Mouse (Mus musculus): ENCODE results near the gene Ptma.
"Not testable (repeated sequence)": the region's sequence is repeated elsewhere in the genome, so short reads cannot be mapped to it uniquely, and the experiment has no call there.

Ptma gene

DNA sequence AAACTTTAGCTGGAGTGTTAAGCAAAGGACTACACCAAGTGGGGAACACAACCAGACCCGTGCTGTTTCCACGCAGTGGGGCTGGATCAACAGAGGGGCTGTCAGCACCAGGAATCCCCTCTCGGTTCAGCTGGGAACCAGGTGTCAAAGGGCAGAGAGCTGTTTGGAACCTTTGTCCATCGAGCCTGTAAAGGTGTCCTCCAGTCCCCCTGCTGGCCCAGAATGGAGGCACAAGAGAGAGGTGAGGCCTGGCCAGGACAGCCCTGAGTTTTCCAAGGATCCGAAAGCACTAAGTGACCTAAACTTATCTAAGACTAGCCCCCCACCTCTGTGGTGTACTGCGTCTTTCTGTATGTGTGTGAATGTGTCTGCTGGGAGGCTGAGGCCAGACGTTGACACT lies 6.2 kb upstream of the Ptma start:
- no peak for DNase-seq (ENCODE audit: low spot score)

- DNase-seq (ENCODE audit: low spot score): no peak
Measured at GRCm38 (mm10) chr1:86522286-86522871, 4.1 kb upstream of the Ptma start.

DNA sequence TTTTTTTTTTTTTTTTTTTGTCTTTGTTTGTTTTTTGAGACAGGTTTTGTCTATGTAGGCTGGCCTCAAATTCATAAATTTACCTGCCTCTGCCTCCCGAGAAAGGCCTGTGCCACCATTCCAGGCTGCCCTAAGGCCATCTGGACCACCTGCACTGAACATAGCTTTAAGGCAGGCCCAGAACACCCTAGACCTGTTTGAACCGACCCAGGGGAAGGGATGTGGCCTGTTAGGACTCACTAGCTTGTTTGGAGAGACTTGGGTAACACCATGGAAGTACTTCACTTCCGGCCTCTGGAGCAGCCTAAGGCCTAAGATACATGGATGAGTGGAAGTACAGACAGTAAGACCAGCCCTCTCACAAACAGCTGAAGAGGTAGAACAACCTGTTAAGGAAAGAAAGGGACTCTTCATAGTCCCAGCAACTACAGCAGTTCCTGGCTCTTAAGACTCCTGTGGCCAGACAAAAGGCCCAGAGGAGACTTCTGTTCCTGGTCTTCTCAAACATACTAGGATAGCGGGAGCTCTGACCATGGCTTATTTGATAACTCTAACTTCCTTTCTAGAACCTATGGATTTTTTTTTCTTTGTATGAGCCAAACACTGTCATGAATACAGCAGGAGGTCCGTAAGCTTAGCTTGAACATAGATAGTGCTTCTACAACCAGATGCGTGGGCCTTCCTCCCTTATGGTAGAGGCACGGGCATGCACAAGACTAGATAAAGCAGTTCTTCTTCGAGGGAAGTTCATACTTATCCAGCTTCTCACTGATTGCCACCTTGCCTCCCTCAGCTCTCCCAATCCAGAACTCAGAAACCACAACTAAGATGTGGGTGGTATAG lies 2.5 kb upstream of the Ptma start:
- DNase-seq (ENCODE audit: low spot score): no peak

DNA sequence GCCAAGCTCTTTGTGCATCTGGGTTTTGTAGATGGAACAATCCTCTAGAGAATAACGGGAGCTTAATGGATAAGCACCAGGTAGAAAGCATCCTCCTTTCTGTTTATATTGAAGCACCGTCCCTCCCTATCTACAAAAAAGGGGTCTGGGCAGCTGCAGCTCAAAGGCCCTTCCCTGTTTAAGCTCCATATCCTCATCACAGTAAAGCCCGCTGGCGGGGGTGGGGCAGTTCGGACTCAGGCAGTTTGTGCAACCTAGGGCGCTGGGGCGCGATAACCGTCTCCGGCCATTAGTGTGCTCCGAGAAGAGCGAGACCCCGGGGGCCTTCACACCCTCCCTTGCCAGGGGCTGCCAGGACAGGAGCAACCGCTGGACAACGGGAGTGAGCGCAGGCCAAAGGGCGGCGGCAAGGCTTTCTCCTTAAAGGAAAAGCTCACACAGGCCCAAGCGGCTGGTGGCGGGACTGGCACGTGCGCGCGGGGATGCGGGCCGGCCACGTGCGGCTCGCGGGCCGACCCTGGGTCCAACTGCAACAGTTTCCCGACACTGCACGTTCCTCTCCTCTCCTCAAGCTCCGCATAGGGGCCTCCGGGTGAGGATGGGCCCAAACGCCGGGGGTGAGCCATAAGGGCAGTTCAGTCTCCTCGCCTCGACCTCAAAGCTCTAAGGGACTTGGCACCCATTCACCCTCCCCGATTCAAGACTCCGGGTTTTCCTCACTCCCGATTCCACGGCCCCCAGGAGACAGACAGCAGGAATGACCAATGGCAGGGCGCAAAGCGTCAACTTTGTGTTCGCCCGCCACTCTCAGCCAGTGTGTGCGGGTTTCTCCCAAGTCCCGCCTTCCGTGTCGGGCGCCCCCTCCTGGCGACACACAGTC lies 1.7 kb upstream of the Ptma start:
- DNase-seq (ENCODE audit: low spot score): peak; percentile 97

DNA sequence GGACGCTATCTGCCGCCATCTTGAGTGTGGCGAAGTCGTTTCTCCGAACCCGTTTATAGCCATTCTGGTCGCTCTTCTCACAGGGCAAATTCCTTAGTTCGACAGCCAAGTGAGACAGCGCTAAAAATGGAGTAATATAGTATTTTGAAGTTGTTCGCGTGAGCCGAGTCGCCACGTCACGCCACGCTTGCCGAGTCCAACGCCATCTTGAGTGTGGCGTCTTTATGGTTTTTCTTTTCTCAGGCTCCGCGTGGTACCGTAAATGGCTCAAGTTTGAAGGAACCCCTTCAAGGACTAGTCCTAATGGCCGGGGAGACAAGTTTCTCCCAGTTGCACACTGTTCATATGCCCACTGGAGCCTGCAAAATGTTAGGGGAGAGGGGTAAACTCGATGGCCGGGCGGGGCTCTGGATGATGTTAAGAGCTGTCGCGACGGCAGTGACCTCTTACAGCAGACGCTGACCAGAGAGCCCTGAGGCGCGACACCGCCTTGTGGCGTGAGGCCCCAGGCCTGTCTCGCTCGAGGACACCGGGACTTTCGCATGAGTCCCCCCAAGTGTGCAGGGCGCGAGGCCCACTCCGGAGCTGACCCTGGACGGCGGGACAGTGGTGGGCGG lies 919 bp upstream of the Ptma start:
- peak; percentile 78 for DNase-seq (ENCODE audit: low spot score)

DNA sequence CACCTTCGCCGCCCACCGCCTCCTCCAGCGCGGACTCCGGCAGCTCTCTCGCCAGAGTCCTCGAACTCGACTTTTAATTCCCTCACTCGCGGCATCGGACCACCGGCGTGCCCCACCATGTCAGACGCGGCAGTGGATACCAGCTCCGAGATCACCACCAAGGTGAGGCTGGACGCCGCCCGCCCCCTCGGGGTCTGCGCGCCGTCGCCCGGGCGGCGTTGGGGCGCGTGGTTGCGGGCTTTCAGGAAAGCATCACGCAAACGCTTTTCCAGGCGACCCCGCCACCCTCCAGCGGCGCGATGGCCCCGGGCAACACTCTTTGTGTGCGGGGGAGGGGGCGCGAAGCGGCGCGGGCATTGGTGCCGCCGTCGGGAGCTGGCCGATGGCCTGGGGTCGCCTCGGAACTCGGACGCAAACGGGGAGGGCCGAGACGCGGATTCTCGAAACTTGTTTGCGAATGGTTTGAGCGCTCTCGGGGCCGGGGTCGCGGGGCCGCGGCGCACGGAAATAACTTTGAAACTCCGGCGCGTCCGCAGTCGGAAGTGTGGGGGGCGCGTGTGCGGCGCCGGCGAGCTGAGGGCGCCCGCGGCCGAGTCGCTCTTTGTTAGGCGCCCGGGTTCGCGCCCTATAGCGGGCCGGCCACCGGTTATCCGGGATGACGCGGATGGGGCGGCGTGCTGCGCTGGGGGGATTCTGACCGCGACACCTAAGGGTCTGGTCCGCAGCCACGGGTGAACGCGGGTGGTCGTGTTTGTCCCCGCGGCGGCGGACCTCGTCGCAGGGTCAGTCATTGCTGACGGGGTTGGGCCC lies 468 bp downstream of the Ptma start:
- no peak for DNase-seq (ENCODE audit: low spot score)

DNA sequence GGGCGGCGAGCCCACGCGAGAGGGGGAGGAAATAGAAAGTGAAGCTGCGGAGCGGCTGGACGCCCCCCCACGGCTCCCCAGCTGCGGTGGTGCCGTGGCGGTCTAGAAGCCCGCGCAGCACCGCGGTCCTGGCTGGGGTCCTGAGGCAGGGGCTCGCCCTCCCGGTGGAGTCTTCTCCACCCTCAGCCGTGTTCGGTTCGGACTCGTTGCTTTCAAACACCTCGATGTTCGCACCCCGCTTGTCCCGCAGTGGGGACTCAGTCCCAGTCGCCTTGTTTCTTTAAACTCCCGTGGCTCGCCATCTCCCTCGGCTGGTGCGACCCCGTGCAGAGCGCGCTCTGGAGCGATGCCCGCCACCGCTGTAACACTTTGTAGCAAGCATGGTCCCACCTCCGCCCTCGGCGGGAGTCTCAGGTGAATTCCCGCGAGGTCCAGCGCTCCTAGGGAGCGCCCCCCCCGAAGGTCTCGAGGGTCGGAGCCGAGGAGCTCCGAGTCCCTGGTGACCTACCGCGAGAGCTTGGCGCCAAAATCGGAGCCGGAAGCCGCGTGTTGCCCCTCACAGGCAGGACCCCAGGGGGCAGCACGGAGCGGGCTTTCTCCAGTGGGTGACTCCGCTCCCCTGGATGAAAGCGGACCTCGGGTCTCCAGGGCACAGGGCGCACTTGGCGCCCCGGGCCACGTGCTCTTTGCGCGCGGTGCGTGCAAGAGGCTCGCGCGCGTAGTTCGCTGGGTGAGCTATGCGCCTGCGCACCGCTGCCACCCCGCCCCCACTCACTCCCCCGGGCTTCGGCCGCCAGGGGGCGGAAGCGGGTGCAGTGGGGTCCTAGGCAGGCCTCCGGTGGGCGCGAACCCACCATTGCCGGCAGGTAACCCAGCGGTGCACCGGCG lies 1.3 kb downstream of the Ptma start:
- peak; percentile 94 for DNase-seq (ENCODE audit: low spot score)

GRCm38 (mm10) chr1:86528571-86529180 lies 2.1 kb downstream of the Ptma start:
- DNase-seq (ENCODE audit: low spot score): no peak

GRCm38 (mm10) chr1:86529590-86529989 lies 3.1 kb downstream of the Ptma start:
- no peak for DNase-seq (ENCODE audit: low spot score)

- DNase-seq (ENCODE audit: low spot score): no peak
Measured at GRCm38 (mm10) chr1:86530871-86531546, 4.5 kb downstream of the Ptma start.

DNA sequence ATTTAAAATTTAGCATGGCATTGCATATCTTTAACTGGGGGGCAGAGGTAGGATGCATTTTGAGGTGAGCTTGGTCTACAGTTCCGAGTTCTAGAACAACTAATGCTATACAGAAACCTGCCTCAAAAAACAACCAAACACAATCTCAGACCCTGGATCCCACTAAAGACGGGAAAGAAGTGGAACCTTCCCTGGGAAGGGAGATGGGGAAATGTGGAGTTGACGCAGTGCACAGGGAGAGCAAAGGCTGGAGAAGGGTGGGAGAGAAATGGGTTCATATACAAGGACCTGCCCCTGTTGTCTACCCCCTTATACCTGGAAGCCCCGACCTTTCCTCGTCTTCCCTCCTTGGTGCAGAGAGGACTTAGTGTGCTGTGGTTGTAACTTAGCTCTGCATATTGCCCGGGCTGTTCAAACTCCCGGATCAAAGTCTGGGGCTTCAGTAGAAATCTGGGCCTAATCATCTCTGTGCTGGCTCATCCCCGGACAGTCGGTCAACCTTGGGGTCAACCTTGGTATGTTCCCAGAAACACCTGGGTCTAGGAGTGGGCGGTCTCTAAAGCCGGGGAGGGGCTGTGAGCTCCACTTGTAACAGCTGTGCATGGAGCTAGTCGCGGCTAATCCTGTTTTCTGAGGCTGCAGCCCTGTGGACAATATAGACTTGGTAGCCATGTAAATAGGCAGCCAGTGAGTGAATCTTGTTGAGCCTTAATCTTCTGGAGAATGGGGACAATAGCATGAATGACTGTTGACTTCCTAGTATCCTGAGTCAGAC lies 5.2 kb downstream of the Ptma start:
- peak; percentile 15 for DNase-seq (ENCODE audit: low spot score)

DNA sequence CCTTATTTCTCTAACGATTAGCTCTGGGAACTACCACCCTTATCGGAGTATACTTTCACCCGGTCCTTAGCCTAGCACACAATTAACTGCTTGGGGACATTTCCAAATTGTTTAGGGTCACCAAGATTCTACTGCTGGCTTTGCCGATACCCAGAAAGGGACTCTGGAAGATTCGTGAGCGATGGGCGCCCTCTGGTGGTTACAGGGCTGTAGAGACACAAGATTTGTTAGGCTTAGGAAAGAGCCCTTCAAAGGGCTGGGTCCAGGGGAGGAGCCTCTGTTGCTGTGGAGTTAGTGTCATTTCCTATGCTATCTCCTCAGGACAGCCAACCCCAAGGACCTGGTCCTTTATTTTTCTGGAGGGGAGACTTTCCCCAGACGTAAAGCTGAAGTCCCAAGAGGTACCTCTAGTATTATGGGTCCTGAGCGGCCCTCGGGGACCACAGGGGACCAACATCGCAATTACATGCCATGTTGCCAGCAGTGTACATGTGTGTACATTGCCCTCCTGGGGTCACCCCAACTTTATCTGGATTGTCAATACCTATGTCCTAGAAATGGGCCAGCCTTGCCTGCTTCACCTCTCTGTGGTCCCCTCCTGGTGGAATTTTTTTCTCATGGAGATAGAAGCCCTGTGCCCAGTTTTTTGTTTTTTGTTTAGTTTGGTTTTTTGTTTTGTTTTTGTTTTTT lies 6.0 kb downstream of the Ptma start:
- peak; percentile 91 for DNase-seq (ENCODE audit: low spot score)

DNA sequence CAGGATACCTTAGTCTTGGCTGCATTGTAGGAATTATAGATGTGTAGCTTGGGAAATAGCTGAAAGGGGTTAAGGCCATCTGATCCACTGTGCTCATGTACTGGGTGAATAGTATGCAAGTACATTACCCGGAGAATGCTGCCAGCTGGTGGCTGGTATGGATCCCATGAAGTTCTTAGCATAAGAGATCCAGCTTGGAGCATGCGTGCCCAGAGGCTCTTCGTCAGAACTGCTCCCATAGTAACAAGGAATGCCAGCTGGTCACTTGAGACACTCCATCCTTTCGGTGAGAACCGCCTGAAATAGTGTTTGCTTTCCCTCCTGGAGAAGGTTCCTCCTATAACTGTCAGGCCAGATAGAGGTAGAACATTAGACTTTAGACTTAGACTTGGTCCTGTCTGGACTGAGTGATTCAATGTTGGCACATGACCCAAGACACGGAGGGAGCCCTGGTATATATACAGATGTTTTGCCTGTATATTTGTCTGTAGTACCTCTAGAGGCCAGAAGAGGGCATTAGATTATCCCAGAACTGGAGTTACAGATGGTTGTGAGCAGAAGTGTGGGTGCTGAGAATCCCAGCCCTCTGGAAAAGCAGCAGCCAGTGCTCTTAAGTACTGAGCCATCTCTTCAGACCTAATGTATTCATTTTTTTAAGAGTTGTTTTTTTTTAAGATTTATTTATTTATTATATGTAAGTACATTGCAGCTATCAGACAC lies 7.0 kb downstream of the Ptma start:
- no peak for DNase-seq (ENCODE audit: low spot score)

- no peak for DNase-seq (ENCODE audit: low spot score)
Measured at GRCm38 (mm10) chr1:86538383-86538782, 11.9 kb downstream of the Ptma start.

DNA sequence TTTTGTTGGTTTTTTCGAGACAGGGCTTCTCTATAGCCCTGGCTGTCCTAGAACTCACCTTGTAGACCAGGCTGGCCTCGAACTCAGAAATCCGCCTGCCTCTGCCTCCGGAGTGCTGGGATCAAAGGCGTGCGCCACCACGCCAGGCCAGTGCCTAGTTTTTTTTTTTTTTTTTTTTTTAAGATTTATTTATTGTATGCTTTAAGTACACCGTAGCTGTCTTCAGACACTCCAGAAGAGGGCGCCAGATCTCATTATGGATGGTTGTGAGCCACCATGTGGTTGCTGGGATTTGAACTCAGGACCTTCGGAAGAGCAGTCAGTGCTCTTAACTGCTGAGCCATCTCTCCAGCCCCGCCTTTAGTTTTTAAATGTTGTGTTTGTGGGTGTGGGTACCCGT lies 13.1 kb downstream of the Ptma start:
- DNase-seq (ENCODE audit: low spot score): not testable (repeated sequence)

- DNase-seq (ENCODE audit: low spot score): no peak
Measured at GRCm38 (mm10) chr1:86542584-86542983, 16.1 kb downstream of the Ptma start.

GRCm38 (mm10) chr1:86546797-86547196 lies 20.3 kb downstream of the Ptma start:
- no peak for DNase-seq (ENCODE audit: low spot score)

Measured in spleen, adult 12 weeks (tissue).